Mouse (Mus musculus) small intestine, adult 2 months (tissue): ENCODE measurements around the gene Selenos. TPM values are rescaled to one million over a fixed set of nuclear protein-coding genes. Genes with fewer than 3 reads are reported as not detected.

Experiments
- H3K27ac ChIP-seq: fragments of 200-500 bp; 2 replicates; pipeline ENCODE4 v1.5.1; 2012; ENCODE audit warnings: low read depth, low read length, control low read depth, inconsistent platforms; ENCODE audit not compliant: insufficient read depth
- H3K27me3 ChIP-seq: fragments of 200-500 bp; 2 replicates; pipeline ENCODE4 v1.6.1; 2012; ENCODE audit warnings: mild to moderate bottlenecking, moderate library complexity, low read length, inconsistent platforms; ENCODE audit not compliant: control insufficient read depth, insufficient read depth
- H3K36me3 ChIP-seq: fragments of 200-500 bp; 2 replicates; pipeline ENCODE4 v1.6.1; 2012; ENCODE audit warnings: mild to moderate bottlenecking, low read length, control low read depth, inconsistent platforms; ENCODE audit not compliant: control insufficient read depth, insufficient read depth
- H3K4me1 ChIP-seq: fragments of 200-500 bp; 2 replicates; pipeline ENCODE4 v1.6.1; 2012; ENCODE audit warnings: low read length, inconsistent platforms, mixed read lengths; ENCODE audit not compliant: control insufficient read depth, insufficient read depth, insufficient read length
- H3K4me3 ChIP-seq: fragments of 200-500 bp; 2 replicates; pipeline ENCODE4 v1.5.1; 2012; ENCODE audit warnings: low read depth, mild to moderate bottlenecking, control low read depth, inconsistent platforms, low read length, moderate library complexity
- CTCF ChIP-seq: fragments of 200-500 bp; IDR thresholded peaks from 2 replicates; pipeline ENCODE4 v1.5.1; 2012; ENCODE audit warnings: low read depth, mild to moderate bottlenecking, control low read depth, inconsistent platforms, low read length, moderate library complexity, mixed read lengths; ENCODE audit not compliant: insufficient replicate concordance, insufficient read length; ENCODE audit errors: extremely low read depth
- POLR2A ChIP-seq: fragments of 200-500 bp; IDR thresholded peaks from 2 replicates; pipeline ENCODE4 v1.6.1; 2012; ENCODE audit warnings: low read depth, mild to moderate bottlenecking, control low read depth, inconsistent platforms, low read length, moderate library complexity
- WGBS: fragments of 180-500 bp; shearing (Covaris S2); methylation state at CpG from one replicate; pipeline ENCODE4 v1.1.7; 2018; 5-methylcytosine and 5-hydroxymethylcytosine counted together
- polyA plus RNA-seq: library from polyadenylated mRNA; depleted of rRNA; stranded (reverse); fragments of >200 nt; gene quantifications from 2 replicates; pipeline ENCODE4 v1.2.3, GENCODE M21; 2012; rRNA removed

The Selenos gene
- polyA plus RNA-seq, 1 experiment: 123 TPM

DNA sequence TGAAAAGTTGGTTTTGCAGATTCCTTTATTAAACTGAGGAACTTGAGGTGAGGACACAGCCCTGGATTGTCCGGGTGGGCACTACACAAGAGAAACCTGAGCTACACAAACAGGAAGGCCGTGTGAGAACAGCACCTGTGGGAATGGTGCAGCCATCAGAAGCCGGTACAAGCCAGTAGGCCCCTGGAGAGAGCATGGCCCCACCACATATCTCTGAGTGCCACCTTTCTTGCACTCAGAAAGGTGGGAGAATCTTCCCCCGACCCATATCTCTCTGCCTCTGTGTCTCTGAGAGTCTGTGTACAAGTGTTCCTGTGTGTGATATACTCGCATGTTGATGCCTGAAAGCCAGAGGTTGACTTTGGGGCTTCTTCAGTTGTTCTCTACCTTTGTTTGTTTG, 59.4 kb downstream of the Selenos start:
- H3K36me3 ChIP-seq: no peaks in the 10 kb centered on the region
- peaks cover 3% of the 10 kb centered on the region; the same call in 1 of the 2 replicates for H3K4me1 ChIP-seq
- no peaks in the 10 kb centered on the region for H3K27me3 ChIP-seq
- H3K27ac ChIP-seq: no peak overlapping the region
- H3K4me3 ChIP-seq: no peak overlapping the region
- WGBS: 93% methylated on average over 5 of the region's 5 CpGs
- TF ChIP-seq POLR2A (no peak), CTCF (no peak)

Other genes starting within 250 kb of the Selenos start
- gene Pcsk6, start 217.9 kb upstream of the Selenos start, polyA plus RNA-seq: 11.6 TPM in 2 replicates
- gene Gm45213, start 36.0 kb upstream of the Selenos start, polyA plus RNA-seq: not detected in 2 replicates
- 2.2 and 4.7 TPM in 2 replicates for gene Snrpa1, start 20.6 kb upstream of the Selenos start, polyA plus RNA-seq
- gene Chsy1, start 29.9 kb downstream of the Selenos start, polyA plus RNA-seq: 1.4 and 1.6 TPM in 2 replicates